Mouse (Mus musculus) small intestine, adult 2 months (tissue): ENCODE data around the gene Etfbkmt.

Experiments
- CTCF ChIP-seq: fragments of 200-500 bp; IDR thresholded peaks from 2 replicates; pipeline ENCODE4 v1.5.1; 2012; ENCODE audit warnings: low read depth, mild to moderate bottlenecking, control low read depth, inconsistent platforms, low read length, moderate library complexity, mixed read lengths; ENCODE audit not compliant: insufficient replicate concordance, insufficient read length; ENCODE audit errors: extremely low read depth
- POLR2A ChIP-seq: fragments of 200-500 bp; IDR thresholded peaks from 2 replicates; pipeline ENCODE4 v1.6.1; 2012; ENCODE audit warnings: low read depth, mild to moderate bottlenecking, control low read depth, inconsistent platforms, low read length, moderate library complexity

DNA sequence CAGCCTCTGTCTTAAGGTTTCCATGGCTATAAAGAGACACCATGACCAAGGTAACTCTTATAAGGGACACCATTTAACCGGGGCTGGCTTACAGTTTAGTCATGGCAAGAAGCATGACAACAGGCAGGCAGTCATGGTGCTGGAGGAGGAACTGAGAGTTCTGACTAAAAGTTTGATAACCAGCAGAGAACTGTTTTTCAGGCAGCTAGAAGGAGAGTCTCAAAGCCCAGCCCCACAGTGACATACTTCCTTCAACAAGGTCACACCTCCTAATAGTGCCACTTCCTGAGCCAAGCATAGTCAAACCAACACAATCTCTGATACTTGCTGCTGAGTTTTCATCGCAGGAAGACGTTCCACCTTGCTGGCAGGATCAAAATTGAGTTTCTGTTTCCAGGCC is 638 bp upstream of the Etfbkmt start:
- TF ChIP-seq POLR2A (no peak), CTCF (no peak)
